Mouse (Mus musculus) C2C12 (cell line): ENCODE data around the gene Rbm34.

Experiments used
- CEBPB ChIP-seq: IDR thresholded peaks from one replicate; pipeline ENCODE4 v1.6.1; 2011; ENCODE audit warnings: low read depth, mild to moderate bottlenecking, control low read depth, moderate library complexity
- CTCF ChIP-seq: IDR thresholded peaks from one replicate; pipeline ENCODE4 v1.5.1; 2011; ENCODE audit not compliant: control insufficient read depth, insufficient read depth, insufficient read length
- MAX ChIP-seq: IDR thresholded peaks from one replicate; pipeline ENCODE4 v1.6.1; 2011; ENCODE audit warnings: mild to moderate bottlenecking, control low read depth
- MYOD1 ChIP-seq: IDR thresholded peaks from one replicate; pipeline ENCODE4 v1.6.1; 2011; ENCODE audit warnings: low read depth; ENCODE audit not compliant: control insufficient read depth, insufficient read length
- MYOG ChIP-seq: IDR thresholded peaks from one replicate; pipeline ENCODE4 v1.6.1; 2011; ENCODE audit not compliant: control insufficient read depth, insufficient read length; ENCODE audit errors: extremely low read depth
- USF1 ChIP-seq: IDR thresholded peaks from one replicate; pipeline ENCODE4 v1.6.1; 2011; ENCODE audit warnings: low read depth, mild to moderate bottlenecking, control low read depth, moderate library complexity

GRCm38 (mm10) chr8:126974511-126974910 is 3.6 kb upstream of the Rbm34 start:
- TF ChIP-seq MYOD1 (no peak), MAX (no peak), CTCF (no peak), USF1 (no peak), MYOG (no peak), CEBPB (no peak)
